Mouse (Mus musculus) heart, embryonic 13.5 days (tissue): Measurements from ENCODE around the gene Znhit1. TPM values are rescaled to one million over a fixed set of nuclear protein-coding genes. Genes with fewer than 3 reads are reported as not detected.
A peak's percentile ranks its signal among the peaks of the same experiment; 100 is the strongest.
"Not testable (repeated sequence)": the region's sequence is repeated elsewhere in the genome, so short reads cannot be mapped to it uniquely, and the experiment has no call there.

Source experiments
- ATAC-seq: fragments of 200-750 bp; cut with Nextera tagmentation; 2 replicates; pipeline ENCODE4 v1.8.0; 2017; ENCODE audit warnings: moderate TSS enrichment; ENCODE audit not compliant: insufficient number of reproducible peaks, low FRiP score, low TSS enrichment; ENCODE audit errors: extremely low read depth
- H3K27ac ChIP-seq: fragments of 300-500 bp; sonication (generic); replicated peaks from 2 replicates; pipeline ENCODE4 v1.5.1; 2015; ENCODE audit warnings: moderate library complexity, mild to moderate bottlenecking, inconsistent platforms
- H3K27me3 ChIP-seq: fragments of 300-500 bp; sonication (generic); replicated peaks from 2 replicates; pipeline ENCODE4 v1.6.1; 2015; ENCODE audit warnings: mild to moderate bottlenecking, inconsistent platforms
- H3K36me3 ChIP-seq: fragments of 300-500 bp; sonication (generic); 2 replicates; pipeline ENCODE4 v1.6.1; 2015; ENCODE audit warnings: mild to moderate bottlenecking, inconsistent platforms
- H3K4me1 ChIP-seq: fragments of 300-500 bp; sonication (generic); 2 replicates; pipeline ENCODE4 v1.6.1; 2015; ENCODE audit warnings: inconsistent platforms
- H3K4me2 ChIP-seq: fragments of 300-500 bp; sonication (generic); 2 replicates; pipeline ENCODE4 v1.6.1; 2015; ENCODE audit warnings: inconsistent platforms, mild to moderate bottlenecking, moderate library complexity
- H3K4me3 ChIP-seq: fragments of 300-500 bp; sonication (generic); 2 replicates; pipeline ENCODE4 v1.5.1; 2015; ENCODE audit warnings: moderate library complexity, mild to moderate bottlenecking, inconsistent platforms
- H3K9ac ChIP-seq: fragments of 300-500 bp; sonication (generic); 2 replicates; pipeline ENCODE4 v1.6.1; 2015; ENCODE audit warnings: inconsistent platforms, mild to moderate bottlenecking, moderate library complexity
- H3K9me3 ChIP-seq: fragments of 300-500 bp; sonication (generic); 2 replicates; pipeline ENCODE4 v1.6.1; 2016; ENCODE audit warnings: inconsistent platforms
- WGBS: fragments of 180-500 bp; shearing (Covaris S2); methylation state at CpG from one replicate; pipeline ENCODE4 v1.1.7; 2015; ENCODE audit warnings: mixed read lengths; 5-methylcytosine and 5-hydroxymethylcytosine counted together
- polyA plus RNA-seq: library from polyadenylated mRNA; unstranded; fragments of >200 nt; fragmentation: Nextera tagmentation; extraction: Ambion mirVana; gene quantifications from 2 replicates; pipeline ENCODE4 v1.2.1, GENCODE M21; 2015

Gene Znhit1
- polyA plus RNA-seq, 1 experiment from 2014 or later, result 79.8 TPM

- H3K27ac ChIP-seq, result no peak overlapping the region
- H3K27me3 ChIP-seq, result no peaks in the 10 kb centered on the region; the same call in 1 of the 2 replicates
- no peaks in the 10 kb centered on the region for H3K9me3 ChIP-seq
- no peak for ATAC-seq
- WGBS, result 85% methylated on average over 6 of the region's 6 CpGs
- H3K4me3 ChIP-seq, result no peak overlapping the region
- H3K4me1 ChIP-seq, result peaks cover 17% of the 10 kb centered on the region
- no peaks in the 10 kb centered on the region for H3K36me3 ChIP-seq
- no peak overlapping the region for H3K4me2 ChIP-seq
- no peak overlapping the region for H3K9ac ChIP-seq
Observed at GRCm38 (mm10) chr5:136950521-136950920, 37.3 kb downstream of the Znhit1 start.

- WGBS, result 77% methylated on average over 14 of the region's 14 CpGs
- H3K9ac ChIP-seq, H3K27me3 ChIP-seq, H3K4me2 ChIP-seq, H3K36me3 ChIP-seq, ATAC-seq, H3K9me3 ChIP-seq, H3K27ac ChIP-seq, H3K4me3 ChIP-seq: not testable (repeated sequence)
- peaks cover 16% of the 10 kb centered on the region for H3K4me1 ChIP-seq
Observed at GRCm38 (mm10) chr5:136949551-136950336, 38.1 kb downstream of the Znhit1 start.

GRCm38 (mm10) chr5:136947874-136948273 is 39.9 kb downstream of the Znhit1 start:
- Histone ChIP-seq H3K27me3 (no peaks in the 10 kb centered on the region; the same call in 1 of the 2 replicates), H3K4me1 (peaks cover 7% of the 10 kb centered on the region; the same call in 1 of the 2 replicates), H3K4me2 (no peak overlapping the region), H3K27ac (no peak overlapping the region), H3K9me3 (no peaks in the 10 kb centered on the region), H3K4me3 (no peak overlapping the region), H3K9ac (no peak overlapping the region), H3K36me3 (no peaks in the 10 kb centered on the region)
- no peak for ATAC-seq

DNA sequence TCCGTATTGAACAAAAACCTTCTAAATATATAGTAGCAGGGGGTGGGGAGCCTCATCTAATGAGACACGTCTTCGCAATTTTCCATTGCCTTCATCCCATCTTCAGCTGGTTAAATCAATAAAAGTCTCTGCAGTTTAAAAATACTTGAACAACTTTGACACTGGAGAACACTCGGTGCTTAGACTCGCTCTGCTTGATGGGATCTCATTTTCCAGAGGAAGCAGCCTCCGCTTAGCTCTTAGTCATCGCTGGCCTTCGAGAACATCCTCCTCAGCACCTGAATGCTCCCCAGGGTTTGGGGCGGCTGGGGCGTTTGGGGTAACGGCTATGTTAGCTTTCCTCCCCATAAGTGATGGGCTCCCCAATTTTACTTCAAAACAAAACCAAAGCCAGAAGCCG is 42.7 kb downstream of the Znhit1 start:
- Histone ChIP-seq H3K27ac (no peak overlapping the region), H3K4me3 (no peak overlapping the region), H3K9ac (no peak overlapping the region), H3K4me1 (peaks cover 8% of the 10 kb centered on the region; the same call in 1 of the 2 replicates), H3K4me2 (no peak overlapping the region), H3K27me3 (no peaks in the 10 kb centered on the region), H3K9me3 (no peaks in the 10 kb centered on the region), H3K36me3 (no peaks in the 10 kb centered on the region)
- no peak for ATAC-seq
- WGBS, result 70% methylated on average over 12 of the region's 12 CpGs

- WGBS, result 67% methylated on average over 2 of the region's 2 CpGs
- H3K27me3 ChIP-seq, result no peaks in the 10 kb centered on the region
- H3K4me1 ChIP-seq, result peaks cover 8% of the 10 kb centered on the region; the same call in 1 of the 2 replicates
- H3K36me3 ChIP-seq, result no peaks in the 10 kb centered on the region
- no peaks in the 10 kb centered on the region for H3K9me3 ChIP-seq
- H3K4me3 ChIP-seq, result no peak overlapping the region
- H3K4me2 ChIP-seq, result no peak overlapping the region
- H3K9ac ChIP-seq, result no peak overlapping the region
- no peak for ATAC-seq
- H3K27ac ChIP-seq, result no peak overlapping the region
Observed at GRCm38 (mm10) chr5:136943382-136943781, 44.4 kb downstream of the Znhit1 start.

GRCm38 (mm10) chr5:136942781-136943180 is 45.0 kb downstream of the Znhit1 start:
- no peak overlapping the region for H3K9ac ChIP-seq
- no peaks in the 10 kb centered on the region for H3K9me3 ChIP-seq
- ATAC-seq, result no peak
- H3K4me2 ChIP-seq, result no peak overlapping the region
- no peak overlapping the region for H3K4me3 ChIP-seq
- H3K27ac ChIP-seq, result 0 out of 2 replicates have a peak overlapping the region, but pooled peaks have one; percentile 24
- 56% methylated on average over 3 of the region's 3 CpGs for WGBS
- no peaks in the 10 kb centered on the region for H3K27me3 ChIP-seq
- H3K36me3 ChIP-seq, result no peaks in the 10 kb centered on the region
- peaks cover 8% of the 10 kb centered on the region; the same call in 1 of the 2 replicates for H3K4me1 ChIP-seq

DNA sequence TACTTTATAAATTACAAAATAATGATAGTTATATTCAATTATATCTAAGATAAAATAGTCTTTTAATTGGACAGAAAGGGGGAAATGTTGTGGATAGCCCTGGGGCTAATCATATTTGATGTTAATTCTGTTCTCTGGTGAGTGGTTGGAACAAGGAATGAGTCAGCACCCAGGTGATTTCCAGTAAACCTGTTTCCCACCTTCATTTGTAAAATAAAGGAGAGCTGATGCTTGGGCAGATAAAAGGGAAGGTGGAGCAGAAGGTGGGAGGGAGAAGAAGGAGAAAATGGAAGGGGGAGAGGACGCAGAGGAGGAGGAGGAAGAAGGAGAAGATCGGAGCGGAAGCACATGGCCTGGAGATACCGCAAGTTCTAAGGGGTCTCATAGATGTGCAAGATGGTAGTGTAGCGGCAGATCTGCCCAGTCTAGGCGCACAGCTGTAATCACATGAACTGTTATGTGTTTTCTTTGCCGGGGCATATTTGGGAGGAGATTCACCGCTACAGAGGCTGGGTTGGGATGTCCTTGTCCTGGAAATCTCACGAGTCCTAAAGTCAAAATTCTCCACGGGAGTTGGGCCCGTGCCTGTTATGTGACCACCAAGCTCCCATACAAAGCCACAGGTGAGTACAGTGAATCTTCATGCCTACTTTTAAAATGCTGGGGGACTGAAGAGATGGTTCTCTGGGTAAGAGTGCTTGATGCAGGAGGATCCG is 46.8 kb downstream of the Znhit1 start:
- no peak overlapping the region for H3K27ac ChIP-seq
- H3K4me1 ChIP-seq, result peaks cover 8% of the 10 kb centered on the region; the same call in 1 of the 2 replicates
- H3K4me3 ChIP-seq, result no peak overlapping the region
- H3K9ac ChIP-seq, result no peak overlapping the region
- no peak for ATAC-seq
- no peaks in the 10 kb centered on the region for H3K36me3 ChIP-seq
- no peak overlapping the region for H3K4me2 ChIP-seq
- 79% methylated on average over 12 of the region's 12 CpGs for WGBS
- no peaks in the 10 kb centered on the region for H3K9me3 ChIP-seq
- no peaks in the 10 kb centered on the region for H3K27me3 ChIP-seq

DNA sequence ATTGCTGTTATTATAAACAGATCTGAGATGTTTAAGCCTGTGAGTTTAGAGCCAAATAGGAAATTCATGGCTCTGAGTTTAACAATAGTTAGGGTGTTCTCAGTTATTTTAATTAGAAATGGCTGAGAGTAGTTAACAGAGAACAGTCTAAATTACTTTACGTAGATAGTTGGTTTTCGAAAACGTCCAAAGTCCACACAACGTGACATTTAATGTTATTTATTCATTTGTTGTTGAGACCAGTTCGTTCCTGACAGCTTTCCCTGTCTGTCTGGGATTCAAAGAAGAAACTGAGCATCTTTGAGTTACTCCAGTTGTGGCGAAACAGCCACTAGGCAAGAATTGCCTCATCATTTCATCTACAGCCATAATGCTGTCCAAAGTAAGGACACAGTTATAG is 47.8 kb downstream of the Znhit1 start:
- H3K4me1 ChIP-seq, H3K36me3 ChIP-seq, H3K27ac ChIP-seq, H3K27me3 ChIP-seq, H3K9me3 ChIP-seq, H3K4me3 ChIP-seq, H3K4me2 ChIP-seq, ATAC-seq, H3K9ac ChIP-seq: not testable (repeated sequence)
- 79% methylated on average over 6 of the region's 6 CpGs for WGBS

DNA sequence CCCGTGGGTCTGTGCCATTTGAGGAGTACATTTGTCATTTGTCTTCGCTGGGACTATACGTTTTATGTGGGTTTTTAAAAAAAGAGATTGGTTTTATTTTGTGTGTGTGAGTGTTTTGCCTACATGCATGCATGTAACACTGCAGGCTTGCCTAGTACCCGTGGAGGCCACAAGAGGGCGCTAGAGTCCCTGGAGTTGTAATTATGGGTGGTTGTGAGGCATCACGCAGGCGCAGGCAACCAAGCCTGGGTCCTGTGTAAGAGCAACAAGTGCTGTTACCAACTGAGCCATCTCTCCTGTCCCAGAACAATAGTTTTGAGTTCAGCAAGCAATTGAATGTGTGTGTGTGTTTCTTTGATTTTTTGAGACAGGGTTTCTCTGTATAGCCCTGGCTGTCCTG is 48.5 kb downstream of the Znhit1 start:
- Histone ChIP-seq H3K4me2 (no peak overlapping the region), H3K36me3 (no peaks in the 10 kb centered on the region), H3K4me3 (no peak overlapping the region), H3K4me1 (peaks cover 8% of the 10 kb centered on the region; the same call in 1 of the 2 replicates), H3K27me3 (no peaks in the 10 kb centered on the region), H3K9ac (no peak overlapping the region), H3K27ac (no peak overlapping the region), H3K9me3 (no peaks in the 10 kb centered on the region)
- WGBS, result 57% methylated on average over 7 of the region's 7 CpGs
- ATAC-seq, result no peak

- WGBS, result 85% methylated on average over 5 of the region's 5 CpGs
- no peak overlapping the region for H3K4me3 ChIP-seq
- H3K4me2 ChIP-seq, result no peak overlapping the region
- no peak overlapping the region for H3K27ac ChIP-seq
- H3K36me3 ChIP-seq, result no peaks in the 10 kb centered on the region
- H3K9ac ChIP-seq, result no peak overlapping the region
- ATAC-seq, result no peak
- no peaks in the 10 kb centered on the region for H3K9me3 ChIP-seq
- no peaks in the 10 kb centered on the region for H3K27me3 ChIP-seq
- H3K4me1 ChIP-seq, result peaks cover 3% of the 10 kb centered on the region; the same call in 1 of the 2 replicates
Observed at GRCm38 (mm10) chr5:136937621-136938020, 50.2 kb downstream of the Znhit1 start.

DNA sequence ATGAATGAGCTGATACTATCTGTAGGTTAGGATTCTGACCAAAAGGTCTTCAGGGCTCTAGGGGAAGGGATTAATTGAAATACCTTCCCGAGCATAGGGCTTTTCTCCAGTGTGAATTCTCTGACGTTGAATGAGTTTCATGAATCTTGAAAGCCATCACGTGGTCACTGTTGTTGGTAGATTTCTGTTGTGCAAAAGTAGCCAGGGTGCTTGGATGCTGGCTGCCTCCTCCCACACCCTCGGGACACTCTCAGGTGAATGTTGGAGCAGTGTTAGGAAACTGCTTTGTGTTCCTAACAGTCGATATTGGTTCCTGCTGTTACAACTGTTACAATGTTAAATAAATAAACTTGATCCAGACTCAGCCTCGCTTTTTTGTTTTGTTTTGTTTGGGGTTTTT is 51.1 kb downstream of the Znhit1 start:
- H3K4me2 ChIP-seq, result no peak overlapping the region
- no peak overlapping the region for H3K4me3 ChIP-seq
- no peaks in the 10 kb centered on the region for H3K9me3 ChIP-seq
- no peak overlapping the region for H3K9ac ChIP-seq
- no peaks in the 10 kb centered on the region for H3K27me3 ChIP-seq
- no peak overlapping the region for H3K27ac ChIP-seq
- WGBS, result 77% methylated on average over 6 of the region's 6 CpGs
- ATAC-seq, result no peak
- H3K36me3 ChIP-seq, result no peaks in the 10 kb centered on the region
- no peaks in the 10 kb centered on the region for H3K4me1 ChIP-seq
